Mouse (Mus musculus): ENCODE measurements at regions not wholly inside any gene's neighbourhood (a gene's known extent, or its start where the extent isn't known, plus 50 kb on each side); places are given as distances from the start of the nearest gene placed in this dataset.

- TF ChIP-seq EP300 (IDR thresholded peaks at IDR 0.05; ENCODE audit: low read depth) (no peak), CTCF (IDR thresholded peaks at IDR 0.05; ENCODE audit: low read depth) (no peak)
- ATAC-seq (ENCODE audit: insufficient read depth) (no peak), DNase-seq (ENCODE audit: low read depth in 3 of 3, low spot score in 3 of 3) (no peak)
- Histone ChIP-seq H3K4me2 (ENCODE audit: low read depth) (no peak overlapping the region), H3K4me3 (ENCODE audit: insufficient read depth in 1 of 2, low read depth in 2 of 2, low read length in 2 of 2) (no peak overlapping the region), H3K27me3 (ENCODE audit: control insufficient read depth, insufficient read depth, low read length) (no peaks in the 10 kb centered on the region), H3K36me3 (replicated peaks; ENCODE audit: control insufficient read depth, insufficient read depth, low read depth) (no peaks in the 10 kb centered on the region), H3K4me1 (replicated peaks; ENCODE audit: control insufficient read depth in 2 of 2, insufficient read depth in 2 of 2, low read length in 1 of 2) (peaks cover 0 to 4% of the 10 kb centered on the region in 2 experiments; a peak in 2 of 4 replicates), H3K27ac (no peak overlapping the region), H3K9ac (replicated peaks) (no peak overlapping the region), H3K9me3 (ENCODE audit: control insufficient read depth, low read length) (no peaks in the 10 kb centered on the region)
- WGBS (ENCODE audit: insufficient replicate concordance): 75% methylated on average over 9 of the region's 9 CpGs
Measured at GRCm38 (mm10) chr7:129984367-129984766, 392.7 kb downstream of the Wdr11 start.

- no peak for DNase-seq (ENCODE audit: low read depth in 3 of 3, low spot score in 3 of 3)
Measured at GRCm38 (mm10) chr7:129987119-129987665, 395.5 kb downstream of the Wdr11 start.

DNA sequence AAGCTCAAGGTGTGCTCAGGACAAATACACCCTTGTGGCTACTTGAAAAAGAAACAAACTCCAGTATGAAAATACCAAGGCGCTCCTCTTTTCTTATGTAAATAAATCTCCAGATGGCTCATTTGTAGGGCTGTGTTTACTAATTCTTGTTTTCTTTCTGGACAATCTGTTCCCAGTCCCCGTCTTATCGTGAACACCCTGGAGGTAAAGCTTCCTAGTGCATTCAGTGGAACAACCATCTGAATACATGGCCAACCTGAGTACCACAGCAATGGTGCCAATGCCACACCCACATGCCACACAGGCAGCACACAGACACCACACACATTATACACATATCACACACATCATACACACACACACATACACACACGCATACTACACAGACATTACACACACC is 396.1 kb downstream of the Wdr11 start:
- Histone ChIP-seq H3K27me3 (ENCODE audit: control insufficient read depth, insufficient read depth, low read length) (no peaks in the 10 kb centered on the region), H3K36me3 (replicated peaks; ENCODE audit: control insufficient read depth, insufficient read depth, low read depth) (no peaks in the 10 kb centered on the region), H3K27ac (no peak overlapping the region), H3K4me3 (ENCODE audit: insufficient read depth in 1 of 2, low read depth in 2 of 2, low read length in 2 of 2) (no peak overlapping the region), H3K9ac (replicated peaks) (no peak overlapping the region), H3K9me3 (ENCODE audit: control insufficient read depth, low read length) (no peaks in the 10 kb centered on the region), H3K4me2 (ENCODE audit: low read depth) (no peak overlapping the region), H3K4me1 (replicated peaks; ENCODE audit: control insufficient read depth in 2 of 2, insufficient read depth in 2 of 2, low read length in 1 of 2) (peaks cover 0 to 6% of the 10 kb centered on the region in 2 experiments; a peak in 2 of 4 replicates)
- ATAC-seq (ENCODE audit: insufficient read depth) (no peak), DNase-seq (ENCODE audit: low read depth in 3 of 3, low spot score in 3 of 3) (no peak)
- WGBS (ENCODE audit: insufficient replicate concordance): 61% methylated on average over 4 of the region's 4 CpGs
- TF ChIP-seq EP300 (IDR thresholded peaks at IDR 0.05; ENCODE audit: low read depth) (no peak), CTCF (IDR thresholded peaks at IDR 0.05; ENCODE audit: low read depth) (no peak)

More at GRCm38 (mm10) chr7:129987119-129987665, 395.5 kb downstream of the Wdr11 start:
- no peak overlapping the region for H3K4me2 ChIP-seq (ENCODE audit: low read depth)
- no peaks in the 10 kb centered on the region for H3K9me3 ChIP-seq (ENCODE audit: control insufficient read depth, low read length)
- H3K36me3 ChIP-seq (replicated peaks; ENCODE audit: control insufficient read depth, insufficient read depth, low read depth): no peaks in the 10 kb centered on the region
- ATAC-seq (ENCODE audit: insufficient read depth): no peak
- WGBS (ENCODE audit: insufficient replicate concordance): 45% methylated on average over 6 of the region's 6 CpGs
- no peak overlapping the region for H3K9ac ChIP-seq (replicated peaks)
- no peak overlapping the region for H3K27ac ChIP-seq
- no peaks in the 10 kb centered on the region for H3K27me3 ChIP-seq (ENCODE audit: control insufficient read depth, insufficient read depth, low read length)
- H3K4me3 ChIP-seq (ENCODE audit: insufficient read depth in 1 of 2, low read depth in 2 of 2, low read length in 2 of 2): no peak overlapping the region
- H3K4me1 ChIP-seq (replicated peaks; ENCODE audit: control insufficient read depth in 2 of 2, insufficient read depth in 2 of 2, low read length in 1 of 2): peaks cover 0 to 6% of the 10 kb centered on the region in 2 experiments; a peak in 2 of 4 replicates
- TF ChIP-seq EP300 (IDR thresholded peaks at IDR 0.05; ENCODE audit: low read depth) (no peak), CTCF (IDR thresholded peaks at IDR 0.05; ENCODE audit: low read depth) (no peak)

DNA sequence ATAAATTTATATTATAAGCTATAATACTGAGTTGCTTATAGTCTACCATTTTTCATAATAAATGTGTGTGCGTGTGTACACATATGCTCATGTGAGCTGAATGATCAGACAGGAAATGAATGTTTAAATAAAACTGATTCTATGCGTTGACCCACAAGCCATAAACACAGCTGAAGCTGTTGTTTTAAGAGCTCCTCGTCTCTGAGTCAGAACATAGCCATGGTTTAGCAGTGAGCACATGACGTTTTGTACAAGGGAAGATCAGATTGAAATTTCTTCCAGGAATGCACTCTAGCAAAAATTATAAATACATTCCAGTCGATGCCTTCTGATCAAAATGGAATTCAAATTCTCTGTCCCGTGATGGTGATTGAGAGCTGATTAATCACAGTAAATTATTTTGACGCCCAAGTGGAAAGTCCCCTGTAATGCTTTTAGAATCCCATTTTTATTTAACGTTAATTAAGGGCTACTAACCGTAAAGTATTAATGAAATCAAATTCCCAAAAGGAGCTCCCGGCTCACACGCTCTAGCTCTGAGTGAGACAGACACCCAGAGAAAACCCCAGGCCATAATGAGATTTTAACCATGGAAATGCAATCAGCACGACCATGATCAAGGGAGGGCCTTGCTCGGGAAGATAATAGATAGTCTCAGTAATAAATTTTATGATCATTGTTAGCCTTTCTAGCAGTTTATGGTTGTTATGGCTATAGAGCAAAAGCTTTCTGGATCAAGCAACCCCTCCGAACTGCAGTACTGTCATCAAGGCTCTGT is 402.0 kb downstream of the Wdr11 start:
- no peak for ATAC-seq (ENCODE audit: insufficient read depth)

DNA sequence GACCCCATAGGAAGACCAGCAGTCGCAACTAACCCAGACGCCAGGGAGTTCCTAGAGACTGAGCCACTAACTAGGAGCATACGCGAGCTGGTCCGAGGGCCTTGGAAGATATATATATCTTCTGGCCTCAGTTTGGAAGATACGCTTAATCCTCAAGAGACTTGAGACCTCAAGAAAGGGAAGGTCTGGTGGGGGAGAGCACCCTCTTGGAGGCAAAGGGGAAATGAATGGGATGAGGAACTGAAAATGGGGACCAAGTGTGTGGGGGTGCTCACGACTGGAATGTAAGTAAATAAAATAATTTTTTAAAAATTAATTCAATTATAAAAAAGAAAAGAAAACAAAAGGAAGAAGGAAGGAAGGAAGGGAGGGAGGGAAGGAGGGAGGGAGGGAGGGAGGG is 403.9 kb downstream of the Wdr11 start:
- DNase-seq (ENCODE audit: low read depth in 3 of 3, low spot score in 3 of 3) (no peak), ATAC-seq (ENCODE audit: insufficient read depth) (no peak)
- no peak overlapping the region for H3K9ac ChIP-seq (replicated peaks)
- no peaks in the 10 kb centered on the region for H3K9me3 ChIP-seq (ENCODE audit: control insufficient read depth, low read length)
- 72% methylated on average over 7 of the region's 7 CpGs for WGBS (ENCODE audit: insufficient replicate concordance)
- peaks cover 0 to 3% of the 10 kb centered on the region in 2 experiments; a peak in 1 of 4 replicates for H3K4me1 ChIP-seq (replicated peaks; ENCODE audit: control insufficient read depth in 2 of 2, insufficient read depth in 2 of 2, low read length in 1 of 2)
- H3K27me3 ChIP-seq (ENCODE audit: control insufficient read depth, insufficient read depth, low read length): no peaks in the 10 kb centered on the region
- no peaks in the 10 kb centered on the region for H3K36me3 ChIP-seq (replicated peaks; ENCODE audit: control insufficient read depth, insufficient read depth, low read depth)
- TF ChIP-seq CTCF (IDR thresholded peaks at IDR 0.05; ENCODE audit: low read depth): no peak
- no peak for TF ChIP-seq EP300 (IDR thresholded peaks at IDR 0.05; ENCODE audit: low read depth)
- H3K4me2 ChIP-seq (ENCODE audit: low read depth): no peak overlapping the region
- no peak overlapping the region for H3K4me3 ChIP-seq (ENCODE audit: insufficient read depth in 1 of 2, low read depth in 2 of 2, low read length in 2 of 2)
- H3K27ac ChIP-seq: no peak overlapping the region

More for the DNA sequence above, 402.0 kb downstream of the Wdr11 start:
- H3K27ac ChIP-seq: no peak overlapping the region
- no peaks in the 10 kb centered on the region for H3K27me3 ChIP-seq (ENCODE audit: control insufficient read depth, insufficient read depth, low read length)
- H3K9me3 ChIP-seq (ENCODE audit: control insufficient read depth, low read length): no peaks in the 10 kb centered on the region
- no peak for DNase-seq (ENCODE audit: low read depth in 3 of 3, low spot score in 3 of 3)
- H3K9ac ChIP-seq (replicated peaks): no peak overlapping the region
- no peak overlapping the region for H3K4me3 ChIP-seq (ENCODE audit: insufficient read depth in 1 of 2, low read depth in 2 of 2, low read length in 2 of 2)
- WGBS (ENCODE audit: insufficient replicate concordance): 62% methylated on average over 14 of the region's 14 CpGs
- no peaks in the 10 kb centered on the region for H3K36me3 ChIP-seq (replicated peaks; ENCODE audit: control insufficient read depth, insufficient read depth, low read depth)
- H3K4me1 ChIP-seq (replicated peaks; ENCODE audit: control insufficient read depth in 2 of 2, insufficient read depth in 2 of 2, low read length in 1 of 2): peaks cover 0 to 3% of the 10 kb centered on the region in 2 experiments; a peak in 1 of 4 replicates
- TF ChIP-seq CTCF (IDR thresholded peaks at IDR 0.05; ENCODE audit: low read depth): no peak
- TF ChIP-seq EP300 (IDR thresholded peaks at IDR 0.05; ENCODE audit: low read depth): no peak
- no peak overlapping the region for H3K4me2 ChIP-seq (ENCODE audit: low read depth)
